Mouse (Mus musculus) limb, embryonic 12.5 days (tissue): ENCODE data around the gene Pigp. TPM values are rescaled to one million over a fixed set of nuclear protein-coding genes. Genes with fewer than 3 reads are reported as not detected.

ENCODE experiments used
- ATAC-seq: fragments of 200-750 bp; cut with Nextera tagmentation; 2 replicates; pipeline ENCODE4 v1.8.0; 2017; ENCODE audit warnings: low read depth, moderate TSS enrichment; ENCODE audit not compliant: insufficient number of reproducible peaks, insufficient read depth, low FRiP score, low TSS enrichment
- H3K27ac ChIP-seq: fragments of 300-500 bp; sonication (generic); 2 replicates; pipeline ENCODE4 v1.5.1; 2016; ENCODE audit warnings: mild to moderate bottlenecking, moderate library complexity
- H3K27me3 ChIP-seq: fragments of 300-500 bp; sonication (generic); 2 replicates; pipeline ENCODE4 v1.6.1; 2016; ENCODE audit warnings: mild to moderate bottlenecking, moderate library complexity
- H3K36me3 ChIP-seq: fragments of 300-500 bp; sonication (generic); 2 replicates; pipeline ENCODE4 v1.6.1; 2016; ENCODE audit warnings: mild to moderate bottlenecking, moderate library complexity
- H3K4me1 ChIP-seq: fragments of 300-500 bp; sonication (generic); replicated peaks from 2 replicates; pipeline ENCODE4 v1.6.1; 2016
- H3K4me2 ChIP-seq: fragments of 300-500 bp; sonication (generic); 2 replicates; pipeline ENCODE4 v1.6.1; 2016; ENCODE audit warnings: mild to moderate bottlenecking, moderate library complexity
- H3K4me3 ChIP-seq: fragments of 300-500 bp; sonication (generic); replicated peaks from 2 replicates; pipeline ENCODE4 v1.5.1; 2016; ENCODE audit warnings: mild to moderate bottlenecking
- H3K9ac ChIP-seq: fragments of 300-500 bp; sonication (generic); replicated peaks from 2 replicates; pipeline ENCODE4 v1.6.1; 2016; ENCODE audit warnings: mild to moderate bottlenecking, moderate library complexity
- H3K9me3 ChIP-seq: fragments of 300-500 bp; sonication (generic); 2 replicates; pipeline ENCODE4 v1.6.1; 2016; ENCODE audit warnings: mild to moderate bottlenecking, moderate library complexity
- WGBS: fragments of 180-500 bp; shearing (Covaris S2); methylation state at CpG from one replicate; pipeline ENCODE4 v1.1.7; 2016; 5-methylcytosine and 5-hydroxymethylcytosine counted together
- polyA plus RNA-seq: library from polyadenylated mRNA; unstranded; fragments of >200 nt; fragmentation: Nextera tagmentation; extraction: Ambion mirVana; gene quantifications from 2 replicates; pipeline ENCODE4 v1.2.1, GENCODE M21; 2016

Gene Pigp
- polyA plus RNA-seq, 1 experiment from 2014 or later, result 101 TPM

DNA sequence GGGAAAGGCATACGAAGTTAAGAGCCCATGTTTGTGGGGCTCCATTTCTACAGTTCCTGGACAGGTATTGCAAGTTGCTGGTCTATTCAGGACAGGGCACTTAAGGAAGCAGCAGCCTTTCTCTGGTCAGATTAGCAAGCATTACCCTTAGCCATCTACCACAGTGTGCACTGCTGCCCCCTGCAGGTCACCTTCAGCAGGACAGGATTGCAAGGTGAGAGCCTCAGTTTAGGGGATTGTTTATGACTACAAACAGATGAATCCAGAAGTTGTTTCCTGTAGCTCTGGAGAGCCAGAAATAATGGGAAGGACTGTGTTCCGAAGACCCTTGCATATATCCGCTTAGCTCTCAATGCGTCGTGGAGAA lies 39.8 kb downstream of the Pigp start:
- no peaks in the 10 kb centered on the region for H3K36me3 ChIP-seq
- H3K4me2 ChIP-seq, result no peak overlapping the region
- 53% methylated on average over 5 of the region's 5 CpGs for WGBS
- H3K9me3 ChIP-seq, result no peaks in the 10 kb centered on the region
- ATAC-seq, result no peak
- H3K9ac ChIP-seq, result no peak overlapping the region
- no peak overlapping the region for H3K27ac ChIP-seq
- peaks cover 23% of the 10 kb centered on the region for H3K4me1 ChIP-seq
- H3K27me3 ChIP-seq, result peaks cover 42% of the 10 kb centered on the region
- H3K4me3 ChIP-seq, result no peak overlapping the region

DNA sequence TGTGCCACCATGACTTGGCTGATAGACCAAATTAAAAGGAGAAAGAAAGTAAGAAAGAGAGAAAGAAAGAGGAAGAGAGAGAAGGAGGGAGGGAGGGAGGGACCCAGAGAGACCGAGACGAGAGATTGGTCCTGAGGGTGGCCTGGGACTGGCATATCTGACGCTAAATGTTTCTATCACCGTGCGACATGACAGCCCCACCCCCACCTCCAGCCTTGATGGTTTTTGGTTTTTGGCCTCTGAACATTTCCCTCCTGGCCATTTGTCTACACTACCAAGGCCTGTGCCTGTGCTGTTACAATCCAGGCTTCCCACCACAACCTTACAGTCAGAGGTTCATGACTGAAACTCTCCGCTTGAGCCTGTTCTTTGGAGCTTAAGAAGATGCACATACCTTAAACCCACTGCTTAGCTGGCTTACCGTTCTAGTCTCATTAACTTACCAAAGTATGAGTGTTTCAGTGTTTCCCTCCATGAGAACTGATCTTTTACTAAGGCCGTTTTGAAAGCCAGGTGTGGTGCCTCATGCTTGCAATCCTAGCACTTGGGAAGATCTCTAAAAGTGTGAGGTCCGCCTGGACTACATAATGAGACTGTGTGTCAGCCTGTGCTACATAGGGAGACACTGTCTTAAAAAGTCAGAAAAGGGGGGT lies 40.3 kb downstream of the Pigp start:
- ATAC-seq, result no peak
- Histone ChIP-seq H3K9me3 (no peaks in the 10 kb centered on the region), H3K4me1 (peaks cover 23% of the 10 kb centered on the region), H3K36me3 (no peaks in the 10 kb centered on the region), H3K27ac (no peak overlapping the region), H3K9ac (no peak overlapping the region), H3K4me3 (no peak overlapping the region), H3K4me2 (no peak overlapping the region), H3K27me3 (peaks cover 46% of the 10 kb centered on the region)
- WGBS, result 74% methylated on average over 9 of the region's 9 CpGs

DNA sequence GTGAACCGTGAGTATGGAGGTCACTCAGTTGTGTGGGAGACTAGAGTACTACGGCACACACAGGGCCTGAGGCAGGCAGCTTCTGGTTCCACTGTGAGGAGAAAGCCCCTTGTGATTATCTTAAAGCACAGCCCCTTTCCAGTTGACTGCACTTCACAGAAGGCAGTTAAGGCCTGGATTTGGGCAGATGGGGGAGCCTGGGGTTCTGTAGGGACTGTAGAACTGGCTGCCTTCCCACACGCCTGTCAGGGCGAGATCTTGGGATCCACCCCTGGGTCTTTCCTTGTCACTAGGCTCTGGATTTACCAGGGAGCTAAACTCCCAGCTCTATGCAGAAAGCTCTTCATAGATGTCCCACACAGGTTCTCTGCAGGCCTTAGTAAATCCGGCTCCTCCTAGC lies 41.2 kb downstream of the Pigp start:
- H3K27ac ChIP-seq, result no peak overlapping the region
- no peaks in the 10 kb centered on the region for H3K9me3 ChIP-seq
- ATAC-seq, result no peak

DNA sequence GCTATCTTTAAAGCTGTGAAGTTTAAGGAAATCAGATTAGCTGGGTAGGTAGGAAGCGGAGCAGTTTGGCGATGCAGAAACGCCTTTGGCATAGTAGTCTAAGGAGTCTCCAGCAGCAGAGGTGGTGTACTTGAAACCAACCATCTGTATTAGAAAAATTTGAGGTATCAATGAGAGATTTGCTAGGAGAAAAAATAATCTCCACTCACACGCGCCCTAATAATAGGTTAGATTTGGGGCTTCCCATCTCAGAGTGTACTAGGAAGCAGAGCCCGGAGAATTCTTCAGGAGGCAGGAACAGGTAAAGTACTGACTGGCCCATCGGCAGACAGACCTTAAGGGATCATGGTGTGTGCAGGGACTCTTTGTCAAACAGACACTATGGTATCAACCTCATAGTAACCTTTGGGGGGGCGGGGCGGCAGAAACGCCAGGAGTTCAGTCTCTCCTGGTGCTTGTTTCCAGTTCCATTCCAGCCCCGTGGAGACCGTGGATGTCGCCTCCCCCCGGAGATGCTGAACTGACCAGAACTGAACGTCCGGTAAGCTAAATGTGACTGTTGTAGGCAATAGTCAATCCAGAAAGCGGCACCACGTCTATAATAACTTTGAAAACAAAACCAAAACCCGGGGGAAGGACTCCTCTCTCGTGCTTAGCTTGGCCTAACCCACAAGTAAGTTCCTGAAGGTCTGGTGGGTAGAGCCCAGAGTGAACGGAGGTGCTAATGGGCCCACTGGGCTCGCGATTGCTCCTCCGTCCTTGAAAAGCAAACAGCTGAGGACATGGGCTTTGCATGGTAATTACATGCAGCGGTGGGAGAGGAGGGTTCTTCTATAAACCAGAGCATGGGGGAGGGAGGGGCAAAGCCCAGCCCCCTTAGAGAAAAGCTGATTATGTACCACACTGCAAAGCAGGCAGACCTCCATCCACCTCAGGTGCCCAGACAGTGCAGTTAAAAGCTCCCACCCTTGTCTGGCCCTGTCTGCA lies 42.5 kb downstream of the Pigp start:
- H3K9me3 ChIP-seq, result no peaks in the 10 kb centered on the region
- H3K4me2 ChIP-seq, result peak overlapping the region; percentile 80
- peaks cover 23% of the 10 kb centered on the region for H3K4me1 ChIP-seq
- H3K27me3 ChIP-seq, result peaks cover 59% of the 10 kb centered on the region
- no peak for ATAC-seq
- H3K27ac ChIP-seq, result no peak overlapping the region
- no peaks in the 10 kb centered on the region for H3K36me3 ChIP-seq
- H3K9ac ChIP-seq, result no peak overlapping the region
- peak overlapping the region; percentile 51 for H3K4me3 ChIP-seq
- 9% methylated on average over 25 of the region's 25 CpGs for WGBS

More for the DNA sequence above, 41.2 kb downstream of the Pigp start:
- Histone ChIP-seq H3K36me3 (no peaks in the 10 kb centered on the region), H3K9ac (no peak overlapping the region), H3K27me3 (peaks cover 55% of the 10 kb centered on the region), H3K4me1 (peaks cover 23% of the 10 kb centered on the region), H3K4me3 (no peak overlapping the region), H3K4me2 (no peak overlapping the region)
- WGBS, result 74% methylated on average over 5 of the region's 5 CpGs

DNA sequence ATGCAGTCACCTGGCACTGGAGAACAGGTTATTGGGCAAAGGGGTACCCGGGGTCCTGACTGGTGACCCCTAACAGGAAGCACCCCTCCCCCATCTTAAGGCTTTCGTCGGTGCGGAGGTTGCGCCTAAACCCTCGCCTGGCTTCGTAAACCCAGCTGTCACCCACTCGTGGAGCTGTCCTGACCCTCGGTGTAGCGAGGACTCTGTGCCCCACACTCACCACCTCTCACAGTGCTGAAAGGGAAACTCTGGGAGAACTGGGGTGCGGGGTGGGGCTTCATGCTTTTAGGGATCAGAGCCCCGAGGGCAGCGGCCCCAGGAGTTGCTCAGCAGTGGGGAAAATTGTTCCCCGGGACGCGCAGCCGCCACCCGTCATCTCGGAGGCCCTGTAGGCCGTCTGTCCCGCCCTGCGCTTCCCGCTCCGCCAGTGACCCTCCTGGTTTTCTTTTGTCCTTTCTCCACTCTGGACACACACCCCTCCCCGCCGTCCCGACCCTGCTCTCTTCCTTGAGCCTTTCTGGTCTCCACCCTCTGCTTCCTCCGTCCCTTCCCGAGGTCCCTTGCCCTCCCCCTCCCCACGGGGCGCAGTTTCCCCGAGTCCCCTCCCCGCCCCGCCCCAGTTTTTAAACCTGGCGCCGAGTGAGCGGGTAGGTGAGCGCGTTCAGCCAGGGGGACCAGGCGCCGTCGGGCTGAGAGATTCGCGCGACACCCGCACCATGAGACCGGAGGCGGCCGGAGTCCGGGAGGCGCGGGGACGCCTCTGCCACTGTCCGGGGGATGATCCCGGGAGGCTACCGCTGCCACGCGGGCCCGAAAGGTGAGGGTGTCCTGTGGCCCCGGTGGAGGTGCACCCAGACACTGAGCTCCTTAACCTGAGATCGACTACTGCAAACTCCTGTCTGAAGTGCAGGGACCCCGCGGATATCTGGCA lies 43.6 kb downstream of the Pigp start, which contains the start of gene Ripply3:
Gene Ripply3 (plus strand): TSS at position 640 of the 931 bp plus-strand sequence.
- peak within 1 kb of the TSS; percentile 51 for H3K4me3 ChIP-seq
- WGBS, result under 1% methylated on average over 63 of the region's 63 CpGs
- no peak within 1 kb of the TSS for H3K27ac ChIP-seq
- ATAC-seq, result no peak
- H3K4me1 ChIP-seq, result peaks cover 23% of the 10 kb centered on the region
- H3K27me3 ChIP-seq, result peaks cover 59% of the 10 kb centered on the region
- H3K4me2 ChIP-seq, result peak within 1 kb of the TSS; percentile 80
- H3K36me3 ChIP-seq, result no peaks in the 10 kb centered on the region
- peak within 1 kb of the TSS; percentile 54; the same call in 1 of the 2 replicates for H3K9ac ChIP-seq
- H3K9me3 ChIP-seq, result no peaks in the 10 kb centered on the region

DNA sequence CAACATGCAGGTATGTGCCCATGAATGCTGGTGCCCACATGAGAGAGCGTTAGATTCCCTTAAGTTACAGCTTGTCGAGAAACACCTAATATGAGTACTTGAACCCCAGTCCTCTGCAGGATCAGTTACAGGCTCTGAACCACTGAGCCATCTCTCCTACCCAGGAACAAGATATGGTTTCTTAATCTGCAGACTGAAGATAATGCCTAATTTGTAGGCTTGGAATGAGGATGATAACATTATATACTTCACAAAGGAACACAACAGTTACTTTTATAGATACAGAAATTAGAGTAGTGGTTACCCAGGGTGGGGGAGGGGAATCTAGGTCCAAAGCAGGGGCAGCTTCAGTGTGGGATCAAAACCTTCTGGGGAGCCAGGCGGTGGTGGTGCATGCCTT lies 45.6 kb downstream of the Pigp start:
- Histone ChIP-seq H3K4me1 (peaks cover 23% of the 10 kb centered on the region), H3K4me3 (no peak overlapping the region), H3K27me3 (peaks cover 57% of the 10 kb centered on the region), H3K4me2 (no peak overlapping the region), H3K27ac (no peak overlapping the region), H3K9me3 (no peaks in the 10 kb centered on the region), H3K9ac (no peak overlapping the region), H3K36me3 (no peaks in the 10 kb centered on the region)
- 89% methylated on average over 3 of the region's 3 CpGs for WGBS
- ATAC-seq, result no peak

DNA sequence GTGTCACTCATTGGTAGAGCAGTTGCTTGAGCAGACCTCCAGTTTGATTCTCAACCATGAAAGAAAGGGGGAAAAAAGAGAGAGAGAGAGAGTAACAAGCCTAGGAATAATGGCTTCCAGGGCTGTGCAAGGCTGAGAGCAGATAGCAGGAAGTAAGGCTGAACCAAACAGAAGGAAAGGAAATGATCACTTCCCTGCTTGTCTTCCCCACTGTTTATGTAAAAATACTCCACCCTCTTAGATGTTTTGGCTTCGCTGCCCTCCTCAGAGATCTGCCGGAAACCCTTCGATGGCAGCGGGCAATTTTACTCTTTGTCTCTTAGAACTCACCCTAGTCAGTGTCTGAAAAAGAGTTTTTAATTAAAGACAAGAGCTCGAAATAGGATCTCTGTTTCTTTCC lies 48.0 kb downstream of the Pigp start:
- H3K4me2 ChIP-seq, result no peak overlapping the region
- 70% methylated on average over 5 of the region's 5 CpGs for WGBS
- no peaks in the 10 kb centered on the region for H3K36me3 ChIP-seq
- peaks cover 12% of the 10 kb centered on the region for H3K4me1 ChIP-seq
- peaks cover 35% of the 10 kb centered on the region for H3K27me3 ChIP-seq
- no peak for ATAC-seq
- no peak overlapping the region for H3K27ac ChIP-seq
- no peaks in the 10 kb centered on the region for H3K9me3 ChIP-seq
- H3K9ac ChIP-seq, result no peak overlapping the region
- no peak overlapping the region for H3K4me3 ChIP-seq

DNA sequence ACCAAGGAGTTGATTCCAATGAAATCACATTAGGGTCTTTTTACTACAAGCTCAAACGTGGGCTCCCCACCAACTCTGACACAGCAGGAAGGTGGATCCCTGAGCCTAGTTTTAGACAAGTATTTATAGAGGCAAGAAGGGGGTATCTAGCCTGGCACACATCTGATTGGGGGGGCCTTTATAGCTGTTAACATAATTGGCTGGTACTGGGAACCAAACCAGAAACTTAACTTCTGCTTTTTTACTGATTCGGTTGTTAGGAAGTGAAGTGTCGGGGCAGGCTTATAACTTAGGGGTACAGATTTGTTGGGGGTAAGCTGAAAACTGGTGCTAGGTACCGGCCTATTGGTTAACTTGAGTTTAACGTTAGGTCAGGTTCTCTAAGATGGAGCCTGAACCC lies 51.4 kb downstream of the Pigp start:
- Histone ChIP-seq H3K4me2 (no peak overlapping the region), H3K9ac (no peak overlapping the region), H3K4me1 (no peaks in the 10 kb centered on the region), H3K27ac (no peak overlapping the region), H3K36me3 (no peaks in the 10 kb centered on the region), H3K27me3 (peaks cover 4% of the 10 kb centered on the region; the same call in 1 of the 2 replicates), H3K9me3 (no peaks in the 10 kb centered on the region), H3K4me3 (no peak overlapping the region)
- 82% methylated on average over 5 of the region's 5 CpGs for WGBS
- ATAC-seq, result no peak

DNA sequence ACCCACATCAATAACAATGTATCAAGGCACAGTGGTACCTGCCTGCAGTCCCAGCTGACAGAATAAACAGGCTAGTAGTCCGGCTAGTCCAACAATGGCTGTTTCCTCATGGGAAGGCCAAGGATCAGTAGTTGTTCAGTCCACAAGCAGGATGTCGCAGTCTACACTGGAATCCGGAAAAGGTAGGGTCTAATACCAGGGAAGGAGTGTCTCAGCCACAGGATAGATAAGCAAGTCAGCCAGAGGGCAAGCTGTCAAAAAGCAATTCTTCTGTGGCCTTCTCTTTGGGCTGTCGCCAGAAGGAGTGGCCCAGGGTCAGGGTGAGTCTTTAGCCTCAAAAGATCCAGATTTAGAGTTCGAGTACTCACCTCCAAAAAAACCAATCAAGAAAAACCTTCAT lies 53.9 kb downstream of the Pigp start:
- ATAC-seq, result no peak
- Histone ChIP-seq H3K27ac (no peak overlapping the region), H3K4me2 (no peak overlapping the region), H3K36me3 (no peaks in the 10 kb centered on the region), H3K9ac (no peak overlapping the region), H3K27me3 (peaks cover 6% of the 10 kb centered on the region), H3K9me3 (no peaks in the 10 kb centered on the region), H3K4me1 (peaks cover 3% of the 10 kb centered on the region; the same call in 1 of the 2 replicates), H3K4me3 (no peak overlapping the region)
- 74% methylated on average over 5 of the region's 5 CpGs for WGBS

DNA sequence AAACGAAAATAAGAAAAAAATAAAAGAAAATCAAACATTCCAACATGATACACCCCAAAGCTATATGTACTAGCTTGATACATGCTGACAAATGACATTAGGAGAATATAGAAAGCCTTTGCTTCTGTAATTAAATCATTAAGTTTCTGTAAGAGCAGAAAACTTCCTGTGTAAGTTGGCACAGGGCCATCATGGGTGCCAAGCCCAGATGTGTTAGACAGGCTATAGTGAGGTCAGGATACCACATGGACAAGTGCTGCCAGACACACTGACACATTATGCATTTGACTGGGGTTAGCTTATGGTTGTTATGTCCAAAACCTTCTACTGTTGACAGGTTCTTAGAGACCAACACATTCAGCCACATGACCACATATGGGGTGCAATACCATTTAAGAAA lies 56.4 kb downstream of the Pigp start:
- WGBS, result 47% methylated on average over 1 of the region's 1 CpGs

More for the DNA sequence above, 56.4 kb downstream of the Pigp start:
- Histone ChIP-seq H3K4me2 (no peak overlapping the region), H3K4me3 (no peak overlapping the region), H3K27me3 (peaks cover 6% of the 10 kb centered on the region), H3K4me1 (peaks cover 3% of the 10 kb centered on the region; the same call in 1 of the 2 replicates), H3K9me3 (no peaks in the 10 kb centered on the region), H3K27ac (no peak overlapping the region), H3K9ac (no peak overlapping the region), H3K36me3 (no peaks in the 10 kb centered on the region)
- ATAC-seq, result no peak
